Mouse (Mus musculus) lung, postnatal 0 days (tissue): ENCODE measurements around the gene Rhoj.

Experiments used
- CTCF ChIP-seq: IDR thresholded peaks from 2 replicates; pipeline ENCODE4 v1.5.1; 2016; ENCODE audit warnings: antibody characterized with exemption, mild to moderate bottlenecking
- EP300 ChIP-seq: IDR thresholded peaks from 2 replicates; pipeline ENCODE4 v1.6.1; 2016; ENCODE audit warnings: antibody characterized with exemption, mild to moderate bottlenecking, control low read depth

DNA sequence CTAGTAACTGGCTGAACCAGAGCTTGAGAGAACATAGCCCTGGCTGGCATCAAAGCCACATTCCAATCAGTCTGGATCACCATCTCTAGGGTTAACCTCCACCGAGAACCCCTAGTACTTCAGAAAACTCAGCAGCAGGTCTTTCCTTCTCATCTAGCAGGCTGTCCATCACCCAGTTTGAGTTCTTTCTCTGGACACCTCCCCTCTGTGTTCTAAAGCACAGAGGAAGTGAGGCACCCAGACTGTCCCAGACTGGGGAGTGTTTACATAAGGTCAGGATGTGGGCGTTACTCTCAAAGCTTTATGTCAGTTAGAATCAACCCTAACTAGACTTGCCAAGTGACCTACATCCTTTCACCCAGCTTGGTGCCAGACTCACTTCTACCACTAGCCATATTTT lies 24.9 kb upstream of the Rhoj start:
- TF ChIP-seq CTCF, result no peak
- peak; percentile 98 for TF ChIP-seq EP300
